Mouse (Mus musculus) erythroblast, embryonic 14.5 days (primary cell): ENCODE measurements around the gene Trmt13.

ENCODE experiments used
- GATA1 ChIP-seq: IDR thresholded peaks from 2 replicates; pipeline ENCODE4 v1.6.1; 2012; ENCODE audit warnings: low read length, inconsistent platforms, mixed read lengths
- TAL1 ChIP-seq: IDR thresholded peaks from 3 replicates; pipeline ENCODE4 v1.6.1; 2012; ENCODE audit warnings: low read length, inconsistent platforms, mixed read lengths

GRCm38 (mm10) chr3:116582201-116582600, 32.2 kb downstream of the Trmt13 start:
- TF ChIP-seq GATA1 (no peak), TAL1 (no peak)
